Mouse (Mus musculus): ENCODE measurements around the gene Gclm.
A peak's percentile ranks its signal among the peaks of the same experiment; 100 is the strongest.

Gene Gclm

DNA sequence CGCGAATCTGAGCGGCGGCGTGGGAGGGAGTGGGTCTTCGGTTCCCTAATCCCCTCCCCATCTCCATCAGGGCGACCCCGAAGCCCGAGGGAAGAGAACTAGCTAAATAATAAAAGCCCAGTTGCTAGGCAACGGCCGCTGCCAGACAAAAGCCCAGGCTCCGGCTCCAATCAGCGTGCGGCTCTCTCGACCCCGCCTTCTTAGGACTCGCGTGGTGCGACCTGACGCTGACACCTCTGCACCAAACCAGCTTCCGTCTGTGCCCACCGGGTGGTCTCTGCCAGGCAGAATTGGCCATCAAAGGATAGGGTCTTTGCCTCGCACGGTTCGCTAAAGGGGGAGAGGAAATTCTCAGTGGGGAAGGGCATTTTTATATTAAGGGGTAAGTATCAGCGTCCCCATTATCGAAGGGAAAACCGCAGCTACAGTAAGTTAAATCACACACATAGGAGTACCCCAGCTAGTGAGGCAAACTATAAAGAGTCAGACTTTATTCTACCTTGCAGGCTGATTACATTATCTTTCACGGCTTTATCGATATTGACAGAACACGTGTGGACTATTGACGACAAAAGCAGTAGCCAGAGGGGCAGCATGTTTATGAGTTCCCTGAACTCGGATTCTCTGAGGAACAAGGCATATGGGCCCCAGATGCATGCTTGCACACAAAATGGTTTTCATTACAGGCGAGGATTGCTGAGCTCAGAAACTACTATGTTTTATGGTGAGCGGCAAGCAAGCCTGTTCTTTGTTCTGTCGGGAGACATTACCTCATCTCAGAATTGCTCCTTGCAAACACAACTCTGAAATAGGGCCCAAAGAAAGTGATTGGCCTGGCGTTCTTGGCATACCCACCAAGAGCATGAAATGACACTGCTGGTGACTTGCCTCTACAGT is 48.8 kb downstream of the Gclm start, which contains the start of gene Bcar3:
Gene Bcar3 (plus strand): TSS at position 183 of the 897 bp plus-strand sequence.
- DNase-seq: peak; percentile 91

DNA sequence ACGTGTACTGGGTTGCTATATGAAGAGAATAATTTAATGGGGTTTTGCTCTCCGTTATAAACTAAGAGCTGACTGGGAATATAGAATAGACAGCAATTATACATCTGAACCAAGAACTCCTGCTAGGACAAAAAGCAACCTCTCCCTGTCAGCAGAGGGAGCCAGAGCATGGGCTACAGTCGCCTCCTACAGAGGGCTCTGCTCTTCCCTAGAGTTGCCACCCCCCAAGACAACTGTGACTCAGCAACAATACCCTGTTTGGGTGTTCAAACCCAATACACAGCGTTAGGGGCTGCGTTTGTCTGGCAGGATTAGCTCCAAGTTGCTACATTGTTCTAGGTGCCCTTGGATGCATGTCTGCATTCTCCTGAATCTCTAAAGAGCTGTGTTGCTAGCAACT is 50.2 kb downstream of the Gclm start:
- peak; percentile 52 for DNase-seq

DNA sequence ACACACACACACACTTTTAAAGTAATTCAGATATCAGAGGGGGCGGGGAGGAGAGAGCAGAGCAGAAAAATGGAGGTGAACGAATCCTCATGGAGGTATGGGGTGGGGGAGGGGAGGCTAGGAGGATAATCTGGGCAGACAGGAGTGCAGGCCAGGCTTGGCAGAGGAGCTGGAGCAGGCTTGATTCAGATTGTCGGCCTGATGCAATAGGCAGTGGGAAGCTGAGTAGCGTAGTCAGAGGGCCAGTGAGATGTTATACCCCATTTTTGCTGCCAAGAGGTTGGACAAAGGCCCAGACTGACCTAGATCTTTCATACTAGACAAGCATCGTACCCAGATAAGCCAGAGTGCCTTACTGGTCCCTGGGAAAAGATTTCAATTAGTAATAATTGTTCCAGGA is 51.6 kb downstream of the Gclm start:
- DNase-seq: no peak

DNA sequence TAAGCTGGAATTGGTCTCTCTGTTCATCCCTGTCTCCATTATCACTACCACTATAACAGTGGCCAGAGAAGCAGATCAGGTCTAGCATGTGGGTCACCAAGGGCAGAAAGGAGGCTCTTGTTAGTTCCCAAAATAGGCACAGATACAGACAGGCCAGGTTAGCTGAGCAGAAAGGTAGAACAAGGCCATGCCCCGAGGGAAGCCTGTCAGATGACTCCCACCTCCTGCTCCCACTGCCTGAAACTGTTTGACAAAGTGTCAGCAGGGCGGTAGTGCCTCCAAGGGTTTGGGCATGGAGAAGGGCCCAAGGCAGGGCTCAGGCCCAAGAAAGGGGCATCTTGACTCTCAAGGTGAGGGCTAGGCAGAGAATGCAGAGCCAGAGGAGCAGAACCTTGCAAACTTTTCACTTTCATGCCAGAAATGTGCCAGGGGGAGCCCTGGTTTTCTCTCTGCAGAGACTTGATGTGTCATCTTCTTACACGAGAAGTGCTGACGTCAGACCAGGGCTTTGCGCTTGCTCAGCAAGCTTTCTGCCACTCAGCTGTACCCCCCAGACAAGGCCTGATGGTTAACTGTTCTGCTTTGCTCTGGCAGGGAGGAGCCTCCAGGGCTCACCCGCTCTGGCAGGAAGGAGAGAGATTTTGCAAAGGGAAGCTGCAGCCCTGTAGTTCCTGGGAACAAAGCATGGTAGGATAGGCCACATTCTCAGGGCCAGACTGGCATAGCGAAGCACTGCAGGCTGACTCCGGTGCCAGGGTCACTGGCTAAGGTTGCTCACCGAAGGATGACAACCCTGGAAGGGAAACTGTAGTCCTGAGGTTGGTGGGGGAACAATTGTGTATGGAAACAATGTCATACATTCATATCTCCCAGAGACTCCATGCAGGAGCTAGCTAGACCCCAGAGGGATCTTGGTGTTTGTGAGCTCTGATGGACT is 55.9 kb downstream of the Gclm start:
- DNase-seq: peak; percentile 24

DNA sequence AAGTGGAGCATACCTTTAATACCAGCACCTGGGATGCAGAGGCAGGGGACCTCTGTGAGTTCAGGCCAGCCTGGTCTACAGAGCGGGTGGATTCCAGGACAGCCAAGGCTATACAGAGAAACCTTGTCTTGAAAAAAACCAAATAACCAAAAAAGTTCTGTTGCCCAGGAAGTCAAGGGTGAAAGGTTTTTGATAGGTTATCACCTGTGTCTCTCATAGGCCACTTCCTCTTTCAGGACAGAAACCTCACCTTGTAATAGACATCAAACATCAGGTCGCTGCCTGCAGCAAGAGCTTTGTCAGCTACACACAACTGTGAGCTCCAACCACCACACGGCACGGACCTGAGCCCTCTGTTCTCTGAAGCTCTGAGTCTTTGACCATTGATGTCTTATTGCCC is 59.2 kb downstream of the Gclm start:
- no peak for DNase-seq

DNA sequence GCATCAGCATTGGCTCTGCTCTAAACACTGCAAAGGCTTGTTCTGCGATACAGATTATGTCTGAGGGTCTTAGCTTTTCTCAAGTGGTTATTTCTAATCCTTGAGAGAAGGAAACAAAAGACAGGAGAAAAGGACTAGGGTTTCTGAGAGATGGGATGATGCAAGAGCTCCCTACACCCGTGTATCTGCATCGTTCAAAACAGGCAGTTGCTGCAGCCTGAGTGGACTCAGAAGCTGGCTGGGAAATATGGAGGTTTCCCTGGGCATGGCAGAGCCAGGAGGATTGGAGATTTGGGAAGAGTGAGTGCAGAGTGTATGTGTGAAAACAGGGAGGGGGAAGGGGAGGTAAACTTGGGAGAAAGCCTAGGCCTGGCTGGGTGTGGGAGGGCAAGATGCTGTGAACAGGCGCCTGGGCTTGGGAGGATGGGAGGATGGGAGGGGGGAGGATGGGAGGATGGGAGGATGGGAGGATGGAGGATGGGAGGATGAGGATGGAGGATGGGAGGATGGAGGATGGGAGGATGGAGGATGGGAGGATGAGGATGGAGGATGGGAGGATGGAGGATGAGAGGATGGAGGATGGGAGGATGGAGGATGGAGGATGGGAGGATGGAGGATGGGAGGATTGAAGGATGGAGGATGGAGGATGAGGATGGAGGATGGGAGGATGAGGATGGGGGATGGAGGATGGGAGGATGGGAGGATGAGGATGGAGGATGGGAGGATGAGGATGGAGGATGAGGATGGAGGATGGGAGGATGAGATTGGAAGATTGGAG is 62.7 kb downstream of the Gclm start:
- no peak for DNase-seq

DNA sequence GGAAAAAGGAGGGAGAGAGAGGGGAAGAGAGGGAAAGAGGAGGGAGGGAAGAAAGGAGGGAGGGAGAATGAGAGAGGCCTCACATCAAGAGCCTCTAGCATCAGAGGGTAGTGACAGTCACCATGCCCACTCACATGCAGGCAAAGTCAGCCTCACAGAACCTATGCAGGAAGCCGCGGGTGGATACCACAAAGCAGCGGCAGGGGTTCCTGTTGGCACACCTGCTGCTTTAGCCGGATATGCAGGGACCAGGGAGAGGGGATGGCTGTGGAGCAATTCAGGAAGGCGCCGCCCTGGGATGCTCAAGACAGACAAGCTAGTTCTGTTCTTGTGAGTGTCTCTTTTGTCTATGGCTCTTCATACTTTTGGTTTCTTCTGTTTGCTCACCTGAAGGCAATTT is 63.6 kb downstream of the Gclm start:
- DNase-seq: no peak

DNA sequence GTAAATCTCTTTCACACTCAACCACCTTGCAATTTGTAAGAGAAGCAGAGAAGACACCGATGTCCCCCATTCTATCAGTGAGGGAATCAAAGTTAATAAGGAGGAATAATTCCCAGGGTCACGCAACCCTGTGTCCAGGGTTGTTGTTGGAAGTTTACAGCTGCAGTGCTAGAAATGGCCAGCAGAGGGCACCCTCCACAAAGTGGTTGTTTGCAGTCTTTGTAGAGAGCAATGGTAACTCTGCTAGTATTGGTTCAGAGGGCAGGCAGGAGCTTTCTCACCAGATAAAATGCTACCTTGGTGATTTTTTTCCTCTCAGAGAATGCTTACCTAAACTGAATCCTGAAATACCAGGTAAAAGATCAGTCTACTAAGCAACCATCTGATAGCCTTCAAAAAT is 66.7 kb downstream of the Gclm start:
- peak; percentile 91 for DNase-seq

DNA sequence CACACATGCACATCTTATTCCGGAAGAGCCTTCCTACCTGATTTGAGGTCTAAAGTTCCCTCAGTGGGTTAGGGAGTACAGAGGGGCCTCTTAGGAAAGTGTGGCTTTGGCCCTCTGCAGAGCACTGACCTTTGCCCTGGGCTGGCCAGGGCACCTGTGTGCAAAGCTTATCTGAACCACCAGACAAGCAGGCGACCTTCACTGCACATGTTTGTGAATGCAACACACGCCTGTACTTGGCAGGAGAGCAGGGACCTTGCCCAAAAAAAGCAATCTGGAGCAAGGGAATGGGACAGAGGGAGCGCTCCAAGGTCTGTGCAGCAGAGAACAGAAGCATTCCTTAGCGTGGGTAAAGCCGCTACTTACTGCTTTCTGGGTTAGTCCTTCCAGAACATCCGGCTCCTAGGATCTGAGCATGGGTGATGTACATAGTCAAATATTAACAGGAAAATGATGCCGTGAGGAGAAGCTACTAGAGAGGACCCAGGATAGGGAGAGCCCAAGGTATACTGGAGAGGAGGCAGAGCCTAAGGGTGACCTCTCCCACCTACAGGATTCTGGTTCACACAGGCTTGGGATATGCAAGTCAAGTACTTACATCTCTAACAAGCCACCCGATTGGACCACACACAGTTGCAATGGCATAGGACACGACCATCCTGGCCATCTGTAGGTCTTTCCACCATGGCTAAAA is 67.7 kb downstream of the Gclm start:
- DNase-seq: no peak

DNA sequence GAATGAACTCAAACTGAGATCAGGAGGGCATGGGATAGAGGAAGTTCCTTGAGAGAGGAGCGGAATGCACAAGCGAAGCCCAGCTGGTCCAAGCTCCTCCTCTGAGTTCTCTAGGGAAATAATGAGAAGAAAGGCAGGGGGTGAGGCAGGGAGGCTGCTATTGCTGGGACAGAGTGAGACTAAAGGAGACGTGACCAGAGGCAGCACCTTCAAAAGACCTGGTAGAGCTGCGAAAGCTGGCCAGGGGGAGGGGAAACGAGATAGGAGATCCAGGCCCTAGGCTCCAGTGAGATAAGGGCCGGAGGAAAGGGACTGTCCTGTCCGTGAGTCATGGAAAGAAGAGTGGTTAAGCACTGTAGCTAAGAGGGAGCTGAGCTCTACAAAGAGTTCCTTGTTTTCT is 68.6 kb downstream of the Gclm start:
- DNase-seq: no peak

DNA sequence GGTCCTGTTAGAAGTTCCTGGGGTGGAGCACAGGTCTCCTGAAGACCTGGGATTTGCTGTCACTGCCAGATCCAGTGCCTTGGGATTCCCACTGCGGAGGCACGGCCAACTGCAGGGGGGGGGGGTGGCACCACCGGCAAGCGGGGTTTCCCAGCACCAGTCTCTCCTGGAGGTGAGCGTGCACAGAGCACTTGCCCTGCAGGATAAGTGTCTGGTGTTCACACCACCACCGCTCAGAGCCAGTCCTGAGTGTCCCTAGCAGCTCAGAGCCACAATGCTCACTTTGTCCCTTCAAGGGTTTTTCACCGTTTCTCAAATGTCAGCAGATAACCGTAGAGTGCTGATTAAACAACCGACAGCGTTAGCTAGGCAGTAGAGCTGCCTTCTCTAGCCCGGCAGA is 71.3 kb downstream of the Gclm start:
- no peak for DNase-seq

DNA sequence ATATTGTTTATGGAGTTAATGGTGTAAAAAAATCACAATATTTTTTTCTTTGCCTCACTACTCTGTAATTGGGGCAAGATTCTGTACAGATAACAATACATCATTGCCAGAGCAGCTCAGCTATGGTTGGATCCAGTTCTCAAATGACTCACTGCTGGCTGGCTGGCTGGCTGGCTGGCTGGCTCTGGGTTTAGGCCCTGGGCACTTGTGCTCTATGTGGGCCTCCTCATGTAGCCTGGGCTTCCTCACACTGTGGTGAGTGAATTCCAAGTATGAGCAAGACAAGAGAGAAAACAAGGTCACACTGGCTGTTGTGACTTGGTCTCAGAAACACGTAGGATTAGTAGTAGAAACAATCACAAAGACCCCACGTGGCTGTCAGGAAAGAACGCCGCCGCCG is 72.0 kb downstream of the Gclm start:
- DNase-seq: no peak

All from right cerebral cortex, postnatal 4 days (tissue).